Mouse (Mus musculus) CD4-positive, CD25-positive, alpha-beta regulatory T cell, adult 2 months (primary cell): ENCODE results near the gene Ccdc162.

Source experiments
- DNase-seq: peaks from one replicate; pipeline ENCODE4 v3.0.0-alpha.2; 2012; ENCODE audit warnings: low read depth, low spot score

Gene Ccdc162

DNA sequence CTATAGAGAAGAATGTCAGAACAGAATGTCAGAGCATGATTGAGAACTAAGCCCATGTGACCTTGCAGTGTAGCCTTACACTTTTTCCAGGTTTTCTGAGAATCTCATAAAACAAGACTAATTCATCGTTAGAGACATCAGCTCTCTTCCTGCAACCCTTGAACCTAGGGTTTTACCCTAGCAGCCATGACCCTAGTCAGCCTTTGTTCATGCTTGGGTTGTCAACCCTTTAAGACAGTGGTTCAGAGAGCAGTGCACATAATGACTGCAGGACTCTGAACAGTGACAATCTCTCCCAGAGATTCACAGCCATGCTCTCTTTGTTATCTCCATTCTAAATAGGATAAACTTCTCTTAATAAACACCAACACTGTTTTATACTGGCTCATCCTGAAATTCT lies 137.9 kb downstream of the Ccdc162 start:
- no peak for DNase-seq

DNA sequence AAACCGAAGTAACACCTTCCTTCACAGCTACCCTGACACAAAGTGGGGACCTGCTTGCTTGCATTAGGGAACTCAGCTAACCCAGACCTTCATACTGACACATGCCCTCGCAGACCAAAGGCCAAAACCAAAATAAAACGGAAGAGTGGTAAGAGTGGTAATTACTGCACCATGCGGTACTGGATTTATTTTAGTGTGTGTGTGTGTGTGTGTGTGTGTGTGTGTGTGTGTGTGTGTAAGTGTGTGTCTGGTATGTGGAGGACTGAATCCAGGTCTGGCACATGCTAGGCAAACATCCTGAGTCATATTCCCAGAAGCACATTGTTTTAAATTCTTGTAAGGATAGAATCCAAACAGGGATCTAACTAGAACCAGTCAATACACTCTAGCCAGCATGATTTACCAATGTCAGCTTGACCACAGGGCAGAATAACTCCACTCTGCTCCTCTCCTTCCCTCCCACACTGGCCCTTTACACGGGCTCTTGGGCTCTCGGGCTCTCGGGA lies 140.1 kb downstream of the Ccdc162 start:
- DNase-seq = no peak

DNA sequence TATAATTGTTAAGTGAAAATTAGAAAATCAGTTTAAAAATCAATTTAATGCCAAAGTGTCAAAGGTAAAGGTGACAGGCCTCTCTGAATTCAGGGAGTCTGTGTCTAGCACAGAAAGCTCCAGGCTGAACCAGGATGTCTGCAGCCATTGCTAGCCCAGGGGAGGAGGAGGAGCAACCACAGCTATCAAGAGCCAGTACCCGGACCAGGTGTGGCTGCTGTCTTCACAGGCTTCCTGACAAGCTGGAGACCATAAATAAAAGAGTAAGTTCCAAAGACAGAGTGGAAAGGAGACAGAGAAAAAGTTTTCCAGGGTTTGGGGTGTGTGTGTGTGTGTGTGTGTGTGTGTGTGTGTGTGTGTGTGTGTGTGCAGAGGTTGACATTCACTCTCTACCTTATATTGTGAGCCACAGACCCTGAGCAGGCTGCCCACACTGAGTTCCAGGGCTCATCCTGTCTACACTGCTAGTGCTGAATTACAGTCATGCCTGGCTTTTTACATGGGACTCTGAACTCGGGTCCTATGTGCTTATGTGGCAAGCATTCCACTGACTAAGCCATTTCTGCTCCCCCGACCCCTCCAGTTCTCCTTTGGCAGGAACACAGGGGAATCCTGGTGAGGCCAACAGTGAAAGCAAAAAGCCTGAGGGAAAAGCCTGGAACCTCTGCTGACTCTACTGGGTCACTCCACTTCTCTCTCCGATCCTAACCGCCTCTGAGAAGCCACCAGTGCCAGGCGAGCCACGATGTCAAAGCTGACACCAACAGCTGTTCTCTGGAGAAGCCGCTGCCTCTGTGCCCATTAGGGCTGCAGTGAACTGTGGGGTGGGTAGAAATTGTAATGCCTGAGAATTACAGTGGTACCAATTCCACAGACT lies 140.7 kb downstream of the Ccdc162 start:
- no peak for DNase-seq

DNA sequence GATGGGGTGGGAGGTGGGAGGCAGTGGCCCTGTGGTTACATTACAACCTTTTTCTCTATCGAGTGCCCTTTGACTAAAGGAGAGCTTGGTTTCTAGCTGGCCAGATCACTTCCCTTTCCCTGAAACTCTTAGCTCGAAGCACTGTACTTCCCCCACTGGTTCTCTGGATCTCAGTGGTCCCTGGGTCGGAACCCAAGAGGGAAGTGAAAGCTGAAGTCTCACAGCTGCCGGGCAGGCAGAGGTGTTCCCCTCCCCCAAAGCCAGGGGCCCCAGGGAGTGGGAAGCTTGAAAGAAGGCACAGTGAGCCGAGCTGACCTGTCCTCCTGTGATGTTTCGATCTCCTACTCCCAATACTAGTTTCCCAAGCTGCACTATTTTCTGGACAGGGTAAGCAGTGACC lies 143.2 kb downstream of the Ccdc162 start:
- DNase-seq = peak; percentile 11

DNA sequence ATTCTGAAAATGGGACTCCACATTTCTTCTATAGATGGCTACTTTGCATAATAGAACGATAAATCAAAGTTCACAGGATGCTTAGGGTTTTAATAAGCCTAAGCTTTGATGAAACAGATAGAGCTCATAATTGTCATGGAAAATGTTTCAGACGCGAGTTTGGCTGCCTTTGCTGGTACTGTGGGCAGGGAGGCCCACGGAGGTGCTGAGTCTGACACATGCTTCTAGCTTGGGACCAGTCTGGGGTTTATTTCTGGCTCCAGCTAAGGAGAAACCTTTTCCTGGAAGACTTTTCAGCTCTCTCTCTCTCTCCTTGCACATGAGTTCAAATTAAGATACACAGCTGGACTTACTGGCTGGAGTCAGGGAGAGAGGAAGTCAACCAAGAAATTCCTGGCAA lies 144.2 kb downstream of the Ccdc162 start:
- peak; percentile 52 for DNase-seq

DNA sequence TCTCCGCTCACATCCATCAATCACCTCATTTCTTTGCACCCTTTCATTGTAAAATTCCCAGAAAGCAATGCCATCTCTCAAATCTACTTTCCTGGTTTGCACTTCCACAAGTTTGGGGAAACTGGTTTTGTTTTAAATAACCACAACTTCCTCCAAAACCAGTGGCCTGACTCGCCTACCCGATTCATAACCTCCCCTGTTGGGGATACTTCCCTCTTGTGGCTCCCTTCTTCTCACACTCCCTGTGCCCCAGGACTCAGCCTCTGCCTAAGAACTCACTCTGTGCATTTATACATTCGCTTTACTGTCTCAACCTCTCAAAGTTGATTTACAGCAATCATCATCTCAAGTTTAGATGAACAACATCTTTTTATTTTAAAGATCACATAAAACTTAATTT lies 145.4 kb downstream of the Ccdc162 start:
- DNase-seq = no peak

DNA sequence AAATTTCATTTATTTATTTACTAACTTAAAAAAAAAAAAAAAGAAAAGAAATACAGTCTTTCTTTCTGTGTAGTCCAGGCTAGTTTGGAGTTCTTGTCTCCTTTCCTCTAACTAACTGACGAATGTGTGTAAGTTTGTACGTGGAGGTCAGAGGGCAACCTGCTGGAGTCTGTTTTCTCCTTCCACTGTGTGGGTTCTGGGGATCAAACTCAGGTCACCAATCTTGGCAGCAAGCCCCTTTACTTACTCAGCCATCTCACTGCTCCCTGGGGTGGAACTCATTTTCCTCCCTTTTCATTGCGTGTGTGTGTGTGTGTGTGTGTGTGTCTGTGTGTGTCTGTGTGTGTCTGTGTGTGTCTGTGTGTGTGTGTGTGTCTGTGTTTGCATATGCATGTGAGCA lies 148.1 kb downstream of the Ccdc162 start:
- no peak for DNase-seq

DNA sequence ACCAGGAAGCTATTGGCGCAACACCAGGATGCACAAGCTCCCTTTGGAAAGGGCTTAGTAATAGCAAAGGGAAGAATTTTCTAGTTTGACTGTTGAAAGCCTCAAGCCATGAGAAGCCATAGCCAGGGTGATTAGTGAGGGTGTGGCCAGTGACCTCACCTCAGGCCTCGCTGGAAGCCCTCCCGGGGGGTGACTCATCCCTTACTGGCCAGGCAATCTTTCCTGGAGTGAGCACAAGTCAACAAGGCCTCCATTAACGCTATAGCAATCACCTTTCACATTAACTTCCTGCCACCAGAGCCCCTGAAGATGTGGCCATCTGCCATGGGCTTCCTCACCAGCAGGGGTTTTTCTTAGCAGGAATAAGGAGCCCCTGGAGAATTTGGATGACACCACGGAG lies 151.3 kb downstream of the Ccdc162 start:
- DNase-seq = no peak

DNA sequence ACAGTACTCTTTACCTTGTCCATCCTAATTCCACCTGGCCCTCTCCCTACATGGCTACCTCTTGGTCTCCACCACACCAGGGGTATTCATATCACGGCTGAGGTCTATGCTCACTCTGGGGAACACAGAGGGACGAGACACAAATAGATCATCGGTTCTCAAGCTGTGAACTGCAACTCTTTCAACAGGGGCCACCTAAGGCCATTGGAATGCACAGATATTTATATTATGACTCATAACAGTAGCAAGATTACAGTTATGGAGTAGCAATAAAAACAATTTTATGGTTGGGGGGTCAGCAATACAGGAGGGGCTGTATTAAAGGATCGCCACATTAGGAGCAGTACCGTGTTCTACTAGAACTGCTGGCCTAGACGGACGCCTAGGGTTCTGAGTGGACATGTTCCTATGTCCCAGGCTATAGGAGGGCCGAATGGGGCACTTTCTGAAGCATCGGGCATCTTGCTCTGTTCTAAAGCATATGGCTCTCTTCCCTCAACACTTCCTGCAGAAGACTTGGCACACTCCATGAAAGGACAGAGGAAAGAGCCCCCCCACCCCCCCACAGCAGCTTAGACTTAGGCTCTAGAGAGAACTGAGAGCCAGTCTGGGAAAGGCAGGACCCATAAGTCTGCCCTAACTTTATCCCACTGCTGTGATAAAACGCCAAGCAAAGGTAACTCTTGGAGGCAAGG lies 154.6 kb downstream of the Ccdc162 start:
- no peak for DNase-seq

DNA sequence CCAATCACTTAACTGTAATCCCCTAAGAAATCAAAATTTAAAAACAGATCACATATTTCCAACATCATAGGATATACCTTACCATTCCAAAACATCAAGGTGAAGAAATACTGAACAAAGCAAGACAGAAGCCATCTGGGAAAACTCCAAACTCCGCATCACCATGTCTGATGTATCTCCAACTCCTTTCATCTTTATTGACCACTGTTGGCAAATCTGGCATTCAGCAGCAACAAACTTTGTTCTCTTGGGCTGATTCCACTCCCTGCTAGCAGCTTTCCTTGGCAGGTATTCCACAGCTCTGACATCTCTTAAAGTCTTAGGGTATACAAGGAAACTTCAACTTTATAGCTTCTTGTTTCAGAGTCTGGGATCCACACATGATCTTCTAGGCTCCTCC lies 158.0 kb downstream of the Ccdc162 start:
- no peak for DNase-seq

DNA sequence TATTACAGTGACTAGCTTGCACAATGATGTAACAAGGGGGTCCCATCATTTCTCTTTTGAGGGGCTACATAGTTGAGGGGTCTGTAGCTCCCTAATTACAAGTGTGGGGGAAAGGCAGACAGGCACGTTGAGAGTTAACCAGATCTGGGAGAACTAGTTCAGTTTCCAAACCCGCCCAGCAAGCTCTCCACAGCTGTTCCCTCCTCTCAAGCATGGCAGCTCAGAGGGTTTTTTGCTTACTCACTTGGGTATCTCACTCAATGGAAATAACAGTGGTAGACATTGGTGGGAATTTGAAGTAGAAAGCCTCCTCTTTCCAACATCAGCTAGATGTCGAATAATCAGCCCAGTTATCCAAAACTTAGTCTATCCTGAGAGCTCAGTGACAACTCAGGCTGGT lies 161.4 kb downstream of the Ccdc162 start:
- no peak for DNase-seq

DNA sequence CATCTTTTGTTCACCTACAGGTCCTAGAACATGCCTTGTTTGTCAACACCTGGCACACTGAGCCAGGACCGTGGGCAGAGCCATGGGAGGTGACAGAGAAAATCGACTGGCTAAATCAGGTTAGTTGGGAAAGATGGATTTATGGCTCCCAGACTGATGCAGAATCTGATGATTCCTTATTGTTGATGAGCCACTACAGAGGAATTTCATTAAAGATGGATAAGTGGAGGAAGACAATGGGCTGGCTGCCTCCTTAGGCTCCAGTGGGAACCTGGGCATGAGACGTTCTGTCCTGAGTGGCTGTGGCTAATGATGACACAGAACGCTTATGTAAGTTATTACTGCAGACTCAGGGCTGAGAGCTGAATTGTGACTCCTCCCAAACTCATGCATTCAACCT lies 162.7 kb downstream of the Ccdc162 start:
- DNase-seq = no peak

DNA sequence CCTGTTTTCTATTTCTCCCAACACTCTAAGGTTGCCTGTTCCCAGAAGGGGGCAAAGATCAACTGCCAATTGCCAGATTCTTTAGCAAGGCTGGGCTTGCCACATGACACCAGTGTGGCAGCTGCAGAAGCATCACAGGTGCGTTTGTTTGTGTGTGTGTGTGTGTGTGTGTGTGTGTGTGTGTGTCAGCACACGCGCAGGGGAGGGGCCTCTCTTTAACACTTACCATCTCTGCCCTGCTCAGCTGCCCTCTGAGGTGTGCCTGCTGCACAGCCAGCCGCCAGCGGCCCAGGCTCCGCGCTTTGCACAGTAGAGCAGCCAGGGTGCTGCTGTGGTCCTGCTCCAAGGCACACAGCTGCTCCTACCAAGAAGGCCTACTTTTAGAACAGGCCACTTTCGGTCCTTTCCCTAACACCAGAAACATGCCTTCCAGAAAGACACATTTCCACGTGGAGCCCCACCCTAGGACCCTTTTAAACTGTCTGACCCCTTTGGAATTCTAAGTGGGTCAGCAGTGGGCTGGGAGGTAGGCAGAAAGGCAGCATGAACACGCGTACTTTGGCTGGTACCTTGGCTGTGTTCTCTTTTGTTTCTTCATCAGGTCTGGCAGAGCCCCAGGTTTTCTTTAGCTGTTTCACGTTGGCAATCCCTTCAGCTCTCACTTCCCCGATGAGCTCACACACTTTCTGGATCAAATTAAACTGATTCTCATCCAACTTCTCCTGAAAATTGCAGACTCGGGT lies 163.4 kb downstream of the Ccdc162 start:
- DNase-seq = peak; percentile 50

DNA sequence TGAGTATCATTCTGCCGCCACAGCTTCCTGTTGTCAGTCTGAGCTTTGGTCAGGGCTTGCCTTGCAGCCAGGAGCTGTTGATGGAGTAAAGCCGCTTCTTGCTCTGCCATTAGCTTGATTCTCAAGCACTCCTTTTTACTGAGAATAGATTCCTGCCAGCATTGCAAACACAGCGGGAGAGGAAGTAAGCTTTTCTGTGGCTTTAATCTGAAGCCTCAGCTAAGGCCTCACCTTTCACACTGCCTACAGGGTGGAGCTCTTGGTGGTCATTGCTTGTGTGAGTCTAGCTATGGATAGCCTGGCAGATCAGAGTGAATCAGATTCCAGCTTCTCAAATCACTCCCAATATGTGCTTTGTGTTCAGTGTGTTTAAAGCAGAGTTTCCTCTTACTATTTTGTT lies 164.1 kb downstream of the Ccdc162 start:
- peak; percentile 13 for DNase-seq

DNA sequence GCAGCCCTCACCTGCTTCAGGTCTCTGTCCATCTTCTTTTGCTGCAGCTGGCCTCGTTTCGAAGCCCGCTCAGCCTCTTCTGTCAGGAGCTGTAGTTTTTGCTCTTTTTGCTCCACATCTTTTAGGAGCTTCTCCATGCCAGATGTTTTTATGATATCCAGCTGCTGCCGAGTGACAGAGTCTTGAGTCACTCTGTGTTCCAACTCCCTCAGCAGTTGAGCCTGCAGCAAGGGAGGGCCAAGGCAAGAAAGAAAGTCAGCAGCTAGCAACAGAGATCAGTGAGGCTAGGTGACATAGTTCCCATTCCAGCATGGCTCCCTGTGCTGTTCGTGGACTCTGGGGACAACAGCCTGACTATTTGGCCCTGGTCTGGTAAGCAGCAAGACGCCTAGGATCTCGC lies 165.7 kb downstream of the Ccdc162 start:
- no peak for DNase-seq

DNA sequence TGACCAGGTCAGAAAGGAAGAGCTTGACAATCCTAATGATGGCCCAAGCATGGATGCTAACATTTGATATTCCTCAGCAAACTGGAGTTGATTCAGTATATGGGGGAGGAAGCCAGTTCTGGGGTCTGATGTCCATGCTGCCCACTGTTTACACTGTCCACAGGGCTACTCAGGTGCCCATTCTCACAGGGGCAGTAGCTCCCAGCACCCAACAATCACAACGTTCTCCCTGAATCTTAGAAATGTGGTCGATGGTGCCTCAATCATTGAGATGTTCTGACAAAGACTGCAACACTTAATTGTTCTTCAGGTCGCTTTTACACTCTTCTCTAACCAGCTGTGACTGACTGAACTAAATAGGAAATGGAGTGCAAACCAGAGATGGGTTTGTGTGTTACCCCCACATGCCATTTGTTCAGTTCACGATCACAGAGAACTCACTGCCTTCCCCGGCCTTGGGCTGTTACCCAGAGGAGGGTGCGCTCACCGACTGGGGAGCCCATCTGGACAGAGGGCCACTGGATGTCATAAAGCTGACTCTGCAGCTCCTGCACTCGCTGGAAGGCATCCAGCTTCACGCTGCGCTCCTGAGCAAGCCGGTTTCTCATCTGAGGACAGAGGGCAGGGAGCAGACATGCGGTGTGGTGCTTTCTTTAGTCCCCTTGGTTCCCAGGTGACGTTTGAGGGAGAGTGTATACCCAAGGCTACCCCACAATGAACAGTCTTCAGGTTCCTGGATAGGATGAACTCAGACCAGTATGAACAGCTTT lies 169.9 kb downstream of the Ccdc162 start:
- no peak for DNase-seq

DNA sequence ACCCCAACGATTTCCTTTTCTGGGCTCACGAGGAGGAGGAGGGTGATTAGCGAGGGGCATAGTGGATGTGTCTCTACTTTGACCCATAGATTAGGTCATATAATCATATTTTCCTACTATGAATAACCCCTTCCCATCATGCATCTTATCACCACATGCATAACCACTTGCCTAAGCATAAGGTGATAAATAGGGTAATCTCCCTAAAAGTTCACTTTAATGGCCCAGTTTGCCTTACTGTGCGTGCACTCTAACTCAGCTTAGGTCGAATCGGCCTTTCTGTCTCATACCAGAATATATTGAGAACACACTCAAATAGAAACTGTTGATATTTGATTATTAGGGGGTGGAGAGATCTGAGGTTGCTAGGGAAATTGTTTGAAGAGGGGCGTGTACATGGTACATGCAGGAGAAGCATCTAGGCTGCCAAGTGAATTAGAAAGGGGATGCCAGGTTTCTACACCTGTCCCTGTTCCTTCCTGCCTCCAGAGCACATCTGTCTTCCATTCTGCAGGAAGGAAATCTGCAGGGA lies 171.1 kb downstream of the Ccdc162 start:
- DNase-seq = peak; percentile 43

DNA sequence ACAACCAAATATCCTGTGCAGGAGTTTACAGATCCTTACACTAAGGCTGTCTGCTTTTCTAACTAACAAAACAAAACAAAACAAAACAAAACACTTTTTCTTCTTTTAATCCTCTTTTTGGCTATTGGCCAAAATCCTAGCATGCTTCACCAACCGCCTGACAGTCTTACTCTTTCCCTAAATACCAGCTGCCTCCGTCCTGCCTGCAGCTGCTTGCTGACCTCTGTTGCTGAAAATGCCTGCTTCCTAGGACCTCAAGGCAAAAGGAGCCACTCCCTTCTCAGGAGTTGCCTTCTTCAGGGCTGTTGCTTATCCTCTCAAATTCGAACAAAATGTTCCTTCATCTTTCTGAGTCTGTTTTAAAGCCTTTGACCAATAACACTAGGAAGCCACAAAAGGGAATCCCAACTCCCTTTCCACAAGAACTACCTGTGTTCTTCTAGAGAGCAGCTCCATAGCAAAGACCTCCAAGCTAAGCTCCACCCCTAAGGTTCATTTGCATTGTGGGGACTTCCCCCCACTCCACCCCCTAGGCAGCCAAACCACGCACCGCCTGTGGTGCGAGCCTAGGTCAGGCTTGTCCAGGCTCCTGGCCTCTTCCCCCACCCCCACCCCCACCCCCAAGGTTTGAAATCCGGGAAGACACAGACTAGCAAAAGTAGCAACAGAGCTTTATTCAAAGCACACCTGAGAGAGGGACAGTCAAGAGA lies 171.8 kb downstream of the Ccdc162 start:
- DNase-seq = peak; percentile 67

DNA sequence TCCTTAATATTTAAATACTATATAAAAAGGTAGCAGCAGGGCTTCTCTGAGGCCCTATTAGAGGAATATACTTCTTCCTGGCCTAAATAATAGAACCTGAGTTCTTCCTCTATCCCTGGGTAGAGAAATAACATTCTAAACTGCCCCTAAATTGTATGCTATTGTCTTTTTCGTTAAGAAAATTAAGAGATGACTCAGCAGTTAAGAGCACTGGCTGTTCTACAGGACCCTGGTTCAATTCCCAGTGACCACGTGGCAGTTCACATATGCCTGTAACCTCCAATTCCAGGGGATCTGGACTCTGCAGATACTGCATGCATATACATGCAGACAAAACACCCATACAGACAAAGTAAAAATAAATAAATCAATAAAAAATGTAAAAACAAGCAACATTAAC lies 172.6 kb downstream of the Ccdc162 start:
- no peak for DNase-seq

DNA sequence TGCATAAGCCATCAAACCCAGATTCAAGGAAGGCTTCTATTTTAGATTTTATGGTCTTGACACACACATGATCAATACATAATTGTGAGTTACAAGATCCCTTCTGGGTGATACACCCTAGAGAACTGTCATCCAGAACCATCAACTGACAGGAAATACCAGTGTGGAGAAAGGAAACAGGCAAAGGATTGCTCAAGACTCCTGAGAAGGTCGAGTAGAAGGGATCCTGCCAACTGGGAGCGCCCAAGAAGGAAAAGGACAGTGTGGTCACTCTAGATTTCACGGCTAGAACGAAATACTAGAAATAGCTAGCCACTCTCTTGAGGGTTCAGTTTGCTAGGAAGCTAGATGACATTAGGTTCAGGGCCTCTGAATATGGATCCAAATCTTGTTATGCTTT lies 173.0 kb downstream of the Ccdc162 start:
- no peak for DNase-seq

DNA sequence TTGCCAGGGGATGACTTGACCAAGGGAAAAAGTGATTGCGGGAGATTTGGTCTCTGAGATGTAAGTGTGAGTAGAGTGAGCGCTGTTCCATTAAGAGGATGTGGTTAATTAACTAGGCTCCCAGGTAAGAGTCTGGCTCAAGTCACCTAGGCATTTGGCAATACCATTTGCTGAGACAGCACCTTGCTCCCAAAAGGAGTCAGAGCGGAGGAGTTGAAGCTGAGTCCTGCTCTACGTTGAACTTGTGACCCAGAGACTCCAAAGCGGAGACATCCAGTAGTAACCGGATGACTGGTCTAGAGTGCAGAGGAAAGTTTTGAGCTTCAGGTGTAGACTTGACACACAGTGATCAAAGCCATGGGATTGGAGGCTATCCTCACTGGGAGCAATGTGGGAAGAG lies 174.4 kb downstream of the Ccdc162 start:
- no peak for DNase-seq
